Mouse (Mus musculus) forebrain, embryonic 14.5 days (tissue): ENCODE measurements around the gene Eid2. TPM values are rescaled to one million over a fixed set of nuclear protein-coding genes. Genes with fewer than 3 reads are reported as not detected.

Source experiments
- ATAC-seq: fragments of 200-750 bp; cut with Nextera tagmentation; 2 replicates; pipeline ENCODE4 v1.8.0; 2017; ENCODE audit warnings: mild to moderate bottlenecking, moderate library complexity
- DNase-seq: peaks from one replicate; pipeline ENCODE4 v3.0.0-alpha.2; 2015; ENCODE audit warnings: low spot score
- H3K27ac ChIP-seq: fragments of 300-500 bp; sonication (generic); 2 replicates; pipeline ENCODE4 v1.5.1; 2014; ENCODE audit warnings: low read depth, mild to moderate bottlenecking, control low read depth, low read length, moderate library complexity
- H3K27me3 ChIP-seq: fragments of 300-500 bp; sonication (generic); replicated peaks from 2 replicates; pipeline ENCODE4 v1.6.1; 2014; ENCODE audit warnings: low read length, control low read depth, mixed read lengths; ENCODE audit not compliant: control insufficient read depth, insufficient read depth
- H3K36me3 ChIP-seq: fragments of 300-500 bp; sonication (generic); 2 replicates; pipeline ENCODE4 v1.6.1; 2014; ENCODE audit warnings: low read length, control low read depth; ENCODE audit not compliant: control insufficient read depth, insufficient read depth
- H3K4me1 ChIP-seq: fragments of 300-500 bp; sonication (generic); 2 replicates; pipeline ENCODE4 v1.6.1; 2014; ENCODE audit warnings: antibody characterized with exemption, low read length, control low read depth; ENCODE audit not compliant: control insufficient read depth, insufficient read depth
- H3K4me2 ChIP-seq: fragments of 300-500 bp; sonication (generic); 2 replicates; pipeline ENCODE4 v1.6.1; 2014; ENCODE audit warnings: mild to moderate bottlenecking, control low read depth, low read length
- H3K4me3 ChIP-seq: fragments of 300-500 bp; sonication (generic); 2 replicates; pipeline ENCODE4 v1.5.1; 2014; ENCODE audit warnings: low read depth, low read length, control low read depth
- H3K9ac ChIP-seq: fragments of 300-500 bp; sonication (generic); 2 replicates; pipeline ENCODE4 v1.6.1; 2014; ENCODE audit warnings: mild to moderate bottlenecking, low read length, control low read depth, moderate library complexity
- H3K9me3 ChIP-seq: fragments of 300-500 bp; sonication (generic); replicated peaks from 2 replicates; pipeline ENCODE4 v1.6.1; 2016; ENCODE audit warnings: low read length, control low read depth, mixed read lengths; ENCODE audit not compliant: control insufficient read depth
- WGBS: fragments of 180-500 bp; shearing (Covaris S2); extraction: QIAGEN DNeasy Blood & Tissue Kit; methylation state at CpG from one replicate; pipeline ENCODE4 v1.1.7; 2014; 5-methylcytosine and 5-hydroxymethylcytosine counted together
- polyA plus RNA-seq: library from polyadenylated mRNA; unstranded; fragments of >200 nt; fragmentation: Nextera tagmentation; extraction: Ambion mirVana; gene quantifications from 2 replicates; pipeline ENCODE4 v1.2.1, GENCODE M21; 2014

The Eid2 gene
- polyA plus RNA-seq, 1 experiment from 2014 or later = 8.6 TPM

DNA sequence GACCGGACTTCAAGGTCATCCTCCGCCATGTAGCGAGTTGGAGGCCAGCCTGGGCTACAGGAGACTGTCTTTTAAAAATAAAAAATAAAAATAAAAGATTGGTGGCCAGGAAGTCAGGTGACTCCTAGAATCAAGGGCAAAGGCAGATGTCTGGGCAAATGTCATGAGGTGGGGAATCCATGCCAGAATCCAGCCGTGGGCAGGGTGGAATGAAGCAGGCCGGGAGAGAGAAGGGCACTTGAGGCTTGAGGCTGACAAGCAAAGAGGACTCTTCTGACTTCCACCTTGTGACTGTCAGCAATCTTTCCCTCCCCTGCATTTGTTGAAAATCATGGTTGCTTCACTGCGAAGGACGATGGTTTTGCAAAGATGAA, 10.6 kb downstream of the Eid2 start:
- ATAC-seq = no peak
- WGBS = 82% methylated on average over 7 of the region's 7 CpGs
- peak overlapping the region; percentile 89 for H3K4me2 ChIP-seq
- H3K36me3 ChIP-seq = peaks cover 4% of the 10 kb centered on the region; the same call in 1 of the 2 replicates
- peaks cover 8% of the 10 kb centered on the region; the same call in 1 of the 2 replicates for H3K4me1 ChIP-seq
- H3K27me3 ChIP-seq = no peaks in the 10 kb centered on the region
- peak overlapping the region; percentile 69 for H3K4me3 ChIP-seq
- H3K27ac ChIP-seq = peak overlapping the region; percentile 81
- H3K9me3 ChIP-seq = no peaks in the 10 kb centered on the region
- peak overlapping the region; percentile 92 for H3K9ac ChIP-seq
- DNase-seq = no peak

DNA sequence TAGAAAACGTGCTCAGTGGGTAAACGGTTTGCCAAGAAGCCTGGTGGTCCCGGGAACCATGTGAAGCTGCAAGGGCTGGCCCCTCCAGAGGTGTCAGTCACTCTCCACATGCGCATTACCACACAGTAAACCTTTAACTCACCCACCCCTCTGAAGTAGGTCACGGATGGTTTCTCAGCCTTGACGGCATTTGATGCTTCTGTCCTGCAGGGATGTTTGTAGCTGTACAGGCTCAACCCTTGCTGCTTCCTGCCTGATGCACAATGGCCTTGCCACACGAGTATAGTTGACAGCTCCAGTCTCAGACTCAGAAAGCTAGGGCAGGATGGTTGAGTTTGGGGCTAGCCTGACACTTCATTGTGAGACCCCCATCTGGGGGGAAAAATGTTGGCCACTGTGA, 12.9 kb downstream of the Eid2 start:
- Histone ChIP-seq H3K36me3 (0 out of 2 replicates have a peak, but pooled peaks cover 4% of the 10 kb centered on the region), H3K27ac (no peak overlapping the region), H3K4me3 (no peak overlapping the region), H3K4me2 (no peak overlapping the region), H3K9ac (no peak overlapping the region), H3K27me3 (no peaks in the 10 kb centered on the region), H3K4me1 (peaks cover 8% of the 10 kb centered on the region; the same call in 1 of the 2 replicates), H3K9me3 (no peaks in the 10 kb centered on the region)
- 85% methylated on average over 7 of the region's 7 CpGs for WGBS
- ATAC-seq = no peak
- DNase-seq = no peak

DNA sequence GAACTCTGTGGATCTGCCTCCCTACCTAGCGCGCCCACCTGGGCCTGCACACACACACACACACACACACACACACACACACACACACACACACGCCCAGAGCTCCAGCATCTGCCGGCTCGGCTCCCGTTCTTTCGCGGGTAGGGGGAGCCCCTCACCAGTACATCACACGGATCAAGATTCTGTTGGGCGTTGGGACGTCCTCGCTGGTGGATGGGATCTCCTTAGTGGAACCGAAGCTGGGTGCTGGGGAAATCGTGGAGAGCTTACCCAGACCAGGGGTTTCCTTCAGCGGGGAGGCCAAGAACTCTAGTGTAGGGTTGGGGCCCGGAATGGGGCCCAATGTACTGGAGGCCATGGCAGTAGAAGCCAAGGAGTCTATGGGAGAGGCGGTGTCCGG, 22.5 kb downstream of the Eid2 start:
- peak overlapping the region; percentile 17; the same call in 1 of the 2 replicates for H3K9ac ChIP-seq
- WGBS = 2% methylated on average over 17 of the region's 18 CpGs
- DNase-seq (peak; percentile 42), ATAC-seq (no peak)
- H3K27ac ChIP-seq = no peak overlapping the region
- peaks cover 8% of the 10 kb centered on the region for H3K4me1 ChIP-seq
- no peaks in the 10 kb centered on the region for H3K36me3 ChIP-seq
- peak overlapping the region; percentile 44 for H3K4me2 ChIP-seq
- H3K9me3 ChIP-seq = no peaks in the 10 kb centered on the region
- H3K27me3 ChIP-seq = peaks cover 47% of the 10 kb centered on the region
- H3K4me3 ChIP-seq = peak overlapping the region; percentile 9

- no peaks in the 10 kb centered on the region for H3K36me3 ChIP-seq
- peak; percentile 61 for DNase-seq
- H3K27me3 ChIP-seq = peaks cover 49% of the 10 kb centered on the region
- H3K9ac ChIP-seq = peak within 1 kb of the TSS; percentile 17; the same call in 1 of the 2 replicates
- ATAC-seq = peak; percentile 23; the same call in 1 of the 2 replicates
- H3K4me2 ChIP-seq = peak within 1 kb of the TSS; percentile 44
- peaks cover 8% of the 10 kb centered on the region for H3K4me1 ChIP-seq
- H3K4me3 ChIP-seq = peak within 1 kb of the TSS; percentile 9
- no peak within 1 kb of the TSS for H3K27ac ChIP-seq
- H3K9me3 ChIP-seq = no peaks in the 10 kb centered on the region
- under 1% methylated on average over 50 of the region's 52 CpGs for WGBS
Observed at GRCm38 (mm10) chr7:28290638-28291590, 23.2 kb downstream of the Eid2 start, which contains the start of gene Selenov. TSS of gene Selenov (minus strand) at chr7:28291186.

DNA sequence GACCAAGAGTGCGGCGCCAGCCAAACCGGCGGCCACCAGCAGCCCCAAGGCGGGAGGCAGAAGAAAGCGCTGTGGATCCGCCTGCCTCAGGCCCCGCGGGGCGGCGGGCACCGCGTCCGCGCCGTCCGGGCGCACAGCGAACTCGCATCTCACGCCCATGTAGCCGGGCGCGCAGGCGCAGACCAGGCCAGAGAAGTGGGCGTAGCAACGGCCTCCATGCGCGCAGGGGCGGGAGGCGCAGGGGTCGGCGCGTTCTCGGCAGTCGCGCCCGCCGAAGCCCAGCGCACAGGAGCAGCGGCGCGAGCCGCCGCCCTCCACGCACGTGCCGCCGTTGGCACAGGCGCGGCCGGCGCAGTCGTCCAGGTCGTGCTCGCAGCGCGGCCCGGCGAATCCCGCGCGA, 26.8 kb downstream of the Eid2 start:
- Histone ChIP-seq H3K9ac (peak overlapping the region; percentile 62), H3K4me3 (peak overlapping the region; percentile 42), H3K4me1 (peaks cover 13% of the 10 kb centered on the region), H3K27ac (no peak overlapping the region), H3K36me3 (0 out of 2 replicates have a peak, but pooled peaks cover 6% of the 10 kb centered on the region), H3K4me2 (peak overlapping the region; percentile 76), H3K9me3 (no peaks in the 10 kb centered on the region), H3K27me3 (peaks cover 44% of the 10 kb centered on the region)
- under 1% methylated on average over 54 of the region's 63 CpGs for WGBS
- peak; percentile 90 for DNase-seq
- ATAC-seq = peak; percentile 73

GRCm38 (mm10) chr7:28298837-28299625, 31.4 kb downstream of the Eid2 start:
- Histone ChIP-seq H3K9ac (peak overlapping the region; percentile 21; the same call in 1 of the 2 replicates), H3K27ac (no peak overlapping the region), H3K4me1 (peaks cover 10% of the 10 kb centered on the region)

DNA sequence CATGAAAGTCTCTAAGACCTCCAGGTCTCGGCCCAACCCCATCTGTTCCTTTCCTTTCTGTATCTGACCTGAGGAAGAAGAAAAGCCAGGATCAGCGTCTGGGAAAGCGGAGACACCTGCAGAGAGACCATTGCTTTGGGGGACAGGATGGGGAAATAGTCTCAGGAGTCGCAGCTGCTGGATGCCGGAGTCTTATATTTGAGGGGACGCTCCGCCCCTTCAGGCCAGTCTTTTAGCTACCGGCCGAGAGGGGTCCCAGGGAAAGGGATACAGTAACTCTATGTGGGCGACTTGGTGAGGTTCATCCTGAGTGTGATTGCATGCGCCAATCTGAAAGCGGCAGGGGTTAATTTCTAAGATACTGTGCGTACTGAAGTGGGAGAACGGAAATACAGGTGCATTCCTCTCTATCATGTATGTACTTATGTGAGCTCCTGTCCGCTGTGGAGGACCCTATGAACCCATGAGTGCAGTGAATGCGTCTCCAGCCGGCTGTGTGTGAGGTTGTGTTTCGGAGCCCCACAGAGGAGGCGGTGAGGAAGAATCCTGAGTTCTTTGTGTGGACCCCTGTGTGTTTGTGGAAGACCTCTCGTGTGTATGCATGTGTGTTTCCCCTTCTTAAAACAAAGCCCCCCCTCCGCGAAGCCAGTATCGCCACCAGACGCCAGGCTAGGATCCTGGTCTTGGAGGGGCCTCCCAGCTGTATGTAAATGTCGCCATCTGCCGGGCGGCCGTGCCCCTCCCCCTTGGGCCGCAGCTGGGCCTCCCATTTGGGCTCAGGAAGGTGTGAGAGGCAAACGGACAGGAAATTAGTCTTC, 34.1 kb downstream of the Eid2 start, which contains the start of gene Dll3:
Gene Dll3 (minus strand): TSS at position 623 of the 818 bp plus-strand sequence.
- peak within 1 kb of the TSS; percentile 55 for H3K4me2 ChIP-seq
- H3K36me3 ChIP-seq = peaks cover 29% of the 10 kb centered on the region
- peak within 1 kb of the TSS; percentile 64 for H3K9ac ChIP-seq
- DNase-seq = peak; percentile 82
- H3K27ac ChIP-seq = peak within 1 kb of the TSS; percentile 63
- H3K4me3 ChIP-seq = peak within 1 kb of the TSS; percentile 38
- H3K4me1 ChIP-seq = peaks cover 10% of the 10 kb centered on the region
- no peaks in the 10 kb centered on the region for H3K9me3 ChIP-seq
- no peaks in the 10 kb centered on the region for H3K27me3 ChIP-seq
- peak; percentile 74 for ATAC-seq
- under 1% methylated on average over 30 of the region's 30 CpGs for WGBS

More at GRCm38 (mm10) chr7:28298837-28299625, 31.4 kb downstream of the Eid2 start:
- peak overlapping the region; percentile 20 for H3K4me3 ChIP-seq
- H3K36me3 ChIP-seq = 0 out of 2 replicates have a peak, but pooled peaks cover 6% of the 10 kb centered on the region
- ATAC-seq (peak; percentile 27; the same call in 1 of the 2 replicates), DNase-seq (peak; percentile 89)
- WGBS = 9% methylated on average over 43 of the region's 43 CpGs
- peak overlapping the region; percentile 55 for H3K4me2 ChIP-seq
- H3K9me3 ChIP-seq = no peaks in the 10 kb centered on the region
- H3K27me3 ChIP-seq = peaks cover 5% of the 10 kb centered on the region; the same call in 1 of the 2 replicates

GRCm38 (mm10) chr7:28305641-28306040, 38.0 kb downstream of the Eid2 start:
- no peak for DNase-seq
- Histone ChIP-seq H3K4me2 (no peak overlapping the region), H3K9me3 (no peaks in the 10 kb centered on the region), H3K9ac (no peak overlapping the region), H3K4me1 (peaks cover 5% of the 10 kb centered on the region), H3K27me3 (no peaks in the 10 kb centered on the region), H3K4me3 (no peak overlapping the region), H3K27ac (no peak overlapping the region), H3K36me3 (peaks cover 60% of the 10 kb centered on the region)
- no peak for ATAC-seq
- WGBS = 95% methylated on average over 10 of the region's 10 CpGs
